In genomic region chr5:112324637-112325545, GRCm38 (mm10) we compare ENCODE assay signal across 8 mouse cellular contexts. TPM values are rescaled to one million over a fixed set of nuclear protein-coding genes. Genes with fewer than 3 reads are reported as not detected.
DNase-seq lines count a peak whose midpoint lies in the region; ATAC-seq and TF ChIP-seq lines count a peak whose summit lies in the region.

No protein-coding gene starts in this region.

- peak overlapping the region; percentile 63 for H3K4me2 ChIP-seq in forebrain, postnatal 0 days (ENCODE audit: low read depth)
- peak overlapping the region; percentile 72 for H3K4me2 ChIP-seq in lung, embryonic 15.5 days
- H3K4me2 ChIP-seq in neural tube, embryonic 15.5 days = peak overlapping the region; percentile 80

- no peak for DNase-seq in forebrain, postnatal 0 days
- DNase-seq in kidney, adult 11 months = peak; percentile 52
- DNase-seq in layer of hippocampus, adult 18-20 months (ENCODE audit: low spot score in 2 of 2) = no peak

- peaks cover 3% of the 10 kb centered on the region; the same call in 1 of the 2 replicates for H3K36me3 ChIP-seq in ES-Bruce4 (ENCODE audit: control insufficient read depth, insufficient read depth, low read length, poor library complexity, severe bottlenecking)
- peaks cover 19% of the 10 kb centered on the region for H3K36me3 ChIP-seq in forebrain, postnatal 0 days (ENCODE audit: insufficient read depth)
- H3K36me3 ChIP-seq in lung, embryonic 15.5 days = peaks cover 20% of the 10 kb centered on the region
- peaks cover 17% of the 10 kb centered on the region for H3K36me3 ChIP-seq in neural tube, embryonic 15.5 days

- no peaks in the 10 kb centered on the region for H3K9me3 ChIP-seq in ES-Bruce4 (replicated peaks; ENCODE audit: control insufficient read depth, insufficient read depth, low read length, poor library complexity, severe bottlenecking)
- H3K9me3 ChIP-seq in forebrain, postnatal 0 days (ENCODE audit: low read length) = no peaks in the 10 kb centered on the region
- no peaks in the 10 kb centered on the region for H3K9me3 ChIP-seq in lung, embryonic 15.5 days
- H3K9me3 ChIP-seq in neural tube, embryonic 15.5 days (replicated peaks) = no peaks in the 10 kb centered on the region

- H3K9ac ChIP-seq in ES-Bruce4 (ENCODE audit: low read depth, poor library complexity, severe bottlenecking) = no peak overlapping the region
- no peak overlapping the region for H3K9ac ChIP-seq in forebrain, postnatal 0 days
- H3K9ac ChIP-seq in lung, embryonic 15.5 days = 0 out of 2 replicates have a peak overlapping the region, but pooled peaks have one; percentile 8
- H3K9ac ChIP-seq in neural tube, embryonic 15.5 days (replicated peaks) = no peak overlapping the region; the same call in 1 of the 2 replicates

- no peak overlapping the region for H3K27ac ChIP-seq in ES-Bruce4 (ENCODE audit: insufficient read depth, low read length)
- H3K27ac ChIP-seq in bone marrow, adult 2 months (ENCODE audit: control insufficient read depth, insufficient read depth, low read depth, low read length, poor library complexity) = no peak overlapping the region; the same call in 1 of the 2 replicates
- no peak overlapping the region for H3K27ac ChIP-seq in forebrain, postnatal 0 days (ENCODE audit: low read depth, low read length)
- H3K27ac ChIP-seq in lung, embryonic 15.5 days = peak overlapping the region; percentile 44
- peak overlapping the region; percentile 90; the same call in 1 of the 2 replicates for H3K27ac ChIP-seq in neural tube, embryonic 15.5 days (replicated peaks)

- no peak for TF ChIP-seq CTCF in ES-Bruce4 (IDR thresholded peaks at IDR 0.05; ENCODE audit: low read depth, low read length)
- TF ChIP-seq CTCF in bone marrow, adult 2 months (IDR thresholded peaks at IDR 0.05; ENCODE audit: control insufficient read depth, insufficient read depth, low read length) = no peak
- TF ChIP-seq CTCF in forebrain, postnatal 0 days (IDR thresholded peaks at IDR 0.05; ENCODE audit: low read depth) = no peak

- 1% methylated on average over 24 of the region's 24 CpGs for WGBS in bone marrow, adult 2 months
- 39% methylated on average over 24 of the region's 24 CpGs for WGBS in forebrain, postnatal 0 days
- 20% methylated on average over 24 of the region's 24 CpGs for WGBS in lung, embryonic 15.5 days
- 25% methylated on average over 24 of the region's 24 CpGs for WGBS in neural tube, embryonic 15.5 days

- 0 out of 2 replicates have a peak overlapping the region, but pooled peaks have one; percentile 18 for H3K4me3 ChIP-seq in ES-Bruce4 (ENCODE audit: low read depth, low read length)
- peak overlapping the region; percentile 59 for H3K4me3 ChIP-seq in bone marrow, adult 2 months (replicated peaks; ENCODE audit: control insufficient read depth, low read depth, low read length)
- no peak overlapping the region for H3K4me3 ChIP-seq in forebrain, postnatal 0 days (ENCODE audit: low read depth, low read length)
- H3K4me3 ChIP-seq in lung, embryonic 15.5 days = peak overlapping the region; percentile 95
- peak overlapping the region; percentile 100; the same call in 1 of the 2 replicates for H3K4me3 ChIP-seq in neural tube, embryonic 15.5 days (replicated peaks)

- TF ChIP-seq POLR2A in ES-Bruce4 (IDR thresholded peaks at IDR 0.05; ENCODE audit: insufficient read depth, low read length) = peak; percentile 33
- TF ChIP-seq POLR2A in bone marrow, adult 2 months (IDR thresholded peaks at IDR 0.05; ENCODE audit: borderline replicate concordance, control insufficient read depth, low read depth, low read length) = no peak

- no peaks in the 10 kb centered on the region for H3K27me3 ChIP-seq in ES-Bruce4 (ENCODE audit: control insufficient read depth, insufficient read depth, low read length, poor library complexity, severe bottlenecking)
- no peaks in the 10 kb centered on the region for H3K27me3 ChIP-seq in forebrain, postnatal 0 days (ENCODE audit: insufficient read depth, low read length)
- no peaks in the 10 kb centered on the region for H3K27me3 ChIP-seq in lung, embryonic 15.5 days
- H3K27me3 ChIP-seq in neural tube, embryonic 15.5 days (replicated peaks) = 0 out of 2 replicates have a peak, but pooled peaks cover 5% of the 10 kb centered on the region

- no peak for ATAC-seq in forebrain, postnatal 0 days
- peak; percentile 60; the same call in 1 of the 2 replicates for ATAC-seq in lung, embryonic 15.5 days (ENCODE audit: borderline replicate concordance, extremely low read depth, low FRiP score, low TSS enrichment)
- ATAC-seq in neural tube, embryonic 15.5 days (ENCODE audit: low FRiP score) = no peak
- no peak for ATAC-seq in cerebellum, adult (ENCODE audit: insufficient number of reproducible peaks, low FRiP score, low TSS enrichment)

- no peaks in the 10 kb centered on the region for H3K4me1 ChIP-seq in ES-Bruce4 (ENCODE audit: control insufficient read depth, insufficient read depth, low read length)
- H3K4me1 ChIP-seq in bone marrow, adult 2 months (ENCODE audit: control insufficient read depth, insufficient read depth, low read length) = peaks cover 1% of the 10 kb centered on the region; the same call in 1 of the 2 replicates
- no peaks in the 10 kb centered on the region for H3K4me1 ChIP-seq in forebrain, postnatal 0 days (ENCODE audit: insufficient read depth)
- H3K4me1 ChIP-seq in lung, embryonic 15.5 days = peaks cover 24% of the 10 kb centered on the region
- peaks cover 30% of the 10 kb centered on the region for H3K4me1 ChIP-seq in neural tube, embryonic 15.5 days

- TF ChIP-seq EP300 in ES-Bruce4 (IDR thresholded peaks at IDR 0.05; ENCODE audit: insufficient read depth, low read depth, low read length) = no peak

RNA-seq across cellular contexts. Expression of gene Tfip11, which starts 1.3 kb away (rescaled TPM):
- polyA plus RNA-seq in ES-Bruce4 (2011; ENCODE audit: insufficient read depth, insufficient read length, low read depth, missing spikeins) = 23.9 and 24.8 TPM in 2 replicates
- 10.2 and 20.3 TPM in 2 replicates for polyA plus RNA-seq in bone marrow, adult 2 months (2011; ENCODE audit: insufficient read depth, insufficient read length, low replicate concordance, missing spikeins)
- 15.6 and 20.8 TPM in 2 replicates for total RNA-seq in forebrain, postnatal 0 days (2014; rRNA removed)
- 20.5 and 26.9 TPM in 2 replicates for polyA plus RNA-seq in forebrain, postnatal 0 days (2015; fragmentation: Nextera tagmentation; extraction: Ambion mirVana)
- 30.1 and 30.4 TPM in 2 replicates for polyA plus RNA-seq in lung, embryonic 15.5 days (2015; fragmentation: Nextera tagmentation; extraction: Ambion mirVana)
- 29.7 and 31.0 TPM in 2 replicates for polyA plus RNA-seq in neural tube, embryonic 15.5 days (2015; fragmentation: Nextera tagmentation; extraction: Ambion mirVana)
- 10 to 100 TPM; 38.8 to 42.0 TPM for total RNA-seq in layer of hippocampus, adult 18-20 months (2021)

RNA-seq across cellular contexts. Expression of gene Srrd, which starts 17.9 kb away (rescaled TPM):
- 19.1 TPM in 2 replicates for polyA plus RNA-seq in ES-Bruce4 (2011; ENCODE audit: insufficient read depth, insufficient read length, low read depth, missing spikeins)
- 8.0 and 14.1 TPM in 2 replicates for polyA plus RNA-seq in bone marrow, adult 2 months (2011; ENCODE audit: insufficient read depth, insufficient read length, low replicate concordance, missing spikeins)
- total RNA-seq in forebrain, postnatal 0 days (2014; rRNA removed) = 61.5 and 67.9 TPM in 2 replicates
- polyA plus RNA-seq in forebrain, postnatal 0 days (2015; fragmentation: Nextera tagmentation; extraction: Ambion mirVana) = 51.1 and 52.2 TPM in 2 replicates
- polyA plus RNA-seq in lung, embryonic 15.5 days (2015; fragmentation: Nextera tagmentation; extraction: Ambion mirVana) = 45.7 and 47.2 TPM in 2 replicates
- 57.5 and 61.9 TPM in 2 replicates for polyA plus RNA-seq in neural tube, embryonic 15.5 days (2015; fragmentation: Nextera tagmentation; extraction: Ambion mirVana)
- 10 to 100 TPM; 19.0 to 22.6 TPM for total RNA-seq in layer of hippocampus, adult 18-20 months (2021)

RNA-seq across cellular contexts. Expression of gene Hps4, which starts 18.0 kb away (rescaled TPM):
- 17.3 and 19.1 TPM in 2 replicates for polyA plus RNA-seq in ES-Bruce4 (2011; ENCODE audit: insufficient read depth, insufficient read length, low read depth, missing spikeins)
- 18.8 and 42.4 TPM in 2 replicates for polyA plus RNA-seq in bone marrow, adult 2 months (2011; ENCODE audit: insufficient read depth, insufficient read length, low replicate concordance, missing spikeins)
- total RNA-seq in forebrain, postnatal 0 days (2014; rRNA removed) = 24.6 and 25.4 TPM in 2 replicates
- 23.7 and 26.5 TPM in 2 replicates for polyA plus RNA-seq in forebrain, postnatal 0 days (2015; fragmentation: Nextera tagmentation; extraction: Ambion mirVana)
- polyA plus RNA-seq in lung, embryonic 15.5 days (2015; fragmentation: Nextera tagmentation; extraction: Ambion mirVana) = 26.3 and 31.1 TPM in 2 replicates
- polyA plus RNA-seq in neural tube, embryonic 15.5 days (2015; fragmentation: Nextera tagmentation; extraction: Ambion mirVana) = 37.4 and 38.2 TPM in 2 replicates
- 10 to 100 TPM; 29.4 to 30.7 TPM for total RNA-seq in layer of hippocampus, adult 18-20 months (2021)

RNA-seq across cellular contexts. Expression of gene Gm6583, which starts 30.9 kb away (rescaled TPM):
- not detected in 2 replicates for polyA plus RNA-seq in ES-Bruce4 (2011; ENCODE audit: insufficient read depth, insufficient read length, low read depth, missing spikeins)
- not detected in 2 replicates for polyA plus RNA-seq in bone marrow, adult 2 months (2011; ENCODE audit: insufficient read depth, insufficient read length, low replicate concordance, missing spikeins)
- not detected in 2 replicates for total RNA-seq in forebrain, postnatal 0 days (2014; rRNA removed)
- polyA plus RNA-seq in forebrain, postnatal 0 days (2015; fragmentation: Nextera tagmentation; extraction: Ambion mirVana) = not detected in 2 replicates
- 0.10 and 0.23 TPM in 2 replicates for polyA plus RNA-seq in lung, embryonic 15.5 days (2015; fragmentation: Nextera tagmentation; extraction: Ambion mirVana)
- polyA plus RNA-seq in neural tube, embryonic 15.5 days (2015; fragmentation: Nextera tagmentation; extraction: Ambion mirVana) = 0.13 and 0.22 TPM in 2 replicates
- not detected for total RNA-seq in layer of hippocampus, adult 18-20 months (2021)

RNA-seq across cellular contexts. Expression of gene Tpst2, which starts 48.4 kb away (rescaled TPM):
- 25.8 and 37.1 TPM in 2 replicates for polyA plus RNA-seq in ES-Bruce4 (2011; ENCODE audit: insufficient read depth, insufficient read length, low read depth, missing spikeins)
- 27.4 and 43.3 TPM in 2 replicates for polyA plus RNA-seq in bone marrow, adult 2 months (2011; ENCODE audit: insufficient read depth, insufficient read length, low replicate concordance, missing spikeins)
- total RNA-seq in forebrain, postnatal 0 days (2014; rRNA removed) = 43.4 and 45.0 TPM in 2 replicates
- polyA plus RNA-seq in forebrain, postnatal 0 days (2015; fragmentation: Nextera tagmentation; extraction: Ambion mirVana) = 37.9 and 39.0 TPM in 2 replicates
- polyA plus RNA-seq in lung, embryonic 15.5 days (2015; fragmentation: Nextera tagmentation; extraction: Ambion mirVana) = 55.8 and 61.0 TPM in 2 replicates
- polyA plus RNA-seq in neural tube, embryonic 15.5 days (2015; fragmentation: Nextera tagmentation; extraction: Ambion mirVana) = 31.4 and 40.2 TPM in 2 replicates
- 10 to 100 TPM; 37.0 to 40.5 TPM for total RNA-seq in layer of hippocampus, adult 18-20 months (2021)

Comparison
In these comparisons a context has a peak if more than half of its experiments do, and no peak if none do; other contexts are left out.
1. H3K27ac ChIP-seq: peak in lung, embryonic 15.5 days (single experiment) and neural tube, embryonic 15.5 days (single experiment); none in ES-Bruce4 (single experiment), bone marrow, adult 2 months (single experiment) and forebrain, postnatal 0 days (single experiment).
2. Peak in every context shown above with its lines, with median percentiles within 50 percentile points of each other: H3K4me2 ChIP-seq.